Mouse (Mus musculus): Measurements from ENCODE around the gene Zfp53. TPM values are rescaled to one million over a fixed set of nuclear protein-coding genes. Genes with fewer than 3 reads are reported as not detected.
A peak's percentile ranks its signal among the peaks of the same experiment; 100 is the strongest.

Zfp53 gene
- total RNA-seq, 1 experiment from 2014 or later = 40.4 TPM

GRCm38 (mm10) chr17:21516201-21517129, 27.7 kb downstream of the Zfp53 start:
- peak; percentile 62 for ATAC-seq (ENCODE audit: extremely low read depth, insufficient number of reproducible peaks, low FRiP score, poor library complexity, severe bottlenecking)

DNA sequence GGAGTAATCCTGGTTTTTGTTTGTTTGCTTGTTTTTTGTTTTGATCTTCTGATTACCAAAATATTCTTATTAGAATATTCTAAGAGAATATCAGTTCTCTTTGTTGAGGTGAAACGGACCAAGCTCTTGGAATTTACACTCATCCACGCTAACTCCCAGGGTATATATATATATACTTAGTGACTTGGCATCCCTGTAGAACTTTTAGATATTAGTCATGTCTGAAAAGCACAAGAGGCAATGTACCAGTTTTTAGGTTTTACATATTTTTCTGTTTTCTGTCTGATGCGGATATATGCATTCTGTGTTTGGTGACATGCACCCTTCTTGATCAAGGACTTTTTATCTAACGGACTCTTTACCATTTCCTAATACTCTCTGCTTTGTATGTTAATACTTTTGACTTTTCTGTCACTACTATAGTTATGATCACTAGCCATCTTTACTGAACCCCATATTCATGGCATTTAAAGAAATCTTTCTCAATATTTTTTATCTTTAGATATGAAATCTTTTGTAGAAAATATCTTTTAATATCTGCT, 28.4 kb downstream of the Zfp53 start:
- ATAC-seq (ENCODE audit: extremely low read depth, insufficient number of reproducible peaks, low FRiP score, poor library complexity, severe bottlenecking) = no peak

GRCm38 (mm10) chr17:21526270-21526669, 37.5 kb downstream of the Zfp53 start:
- ATAC-seq (ENCODE audit: extremely low read depth, insufficient number of reproducible peaks, low FRiP score, poor library complexity, severe bottlenecking) = no peak

DNA sequence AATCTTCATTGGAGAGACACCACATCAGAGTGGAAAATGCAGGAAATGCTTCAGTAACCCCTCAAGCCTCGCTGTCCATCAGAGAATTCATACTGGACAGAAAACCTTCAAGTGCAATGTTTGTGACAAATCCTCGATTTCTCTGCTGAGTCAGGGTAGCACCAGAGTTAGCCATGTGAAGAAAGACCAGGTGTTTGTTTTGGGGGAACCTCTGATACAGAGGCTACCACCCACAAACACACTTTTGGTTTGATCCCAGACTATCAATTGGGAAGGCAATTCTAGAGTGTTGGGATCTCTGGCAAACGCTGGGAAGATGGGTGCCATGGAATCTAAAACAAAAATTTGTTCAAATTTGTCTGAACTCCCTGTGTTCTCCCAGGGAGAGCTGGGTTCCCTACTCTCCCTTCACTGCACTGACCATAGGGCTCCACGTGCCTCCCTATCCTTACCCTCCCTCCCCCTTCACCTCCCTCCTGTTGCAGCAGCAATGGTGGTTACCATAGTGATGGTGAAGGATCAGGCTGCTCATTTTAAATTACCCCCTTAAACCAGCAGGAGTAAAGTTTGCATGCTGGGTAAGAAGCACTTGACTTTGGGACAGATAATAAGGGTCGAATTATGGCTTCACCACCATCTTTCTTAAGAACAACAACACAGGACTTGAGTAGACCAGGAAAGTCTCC, 42.0 kb downstream of the Zfp53 start:
- no peak for ATAC-seq (ENCODE audit: extremely low read depth, insufficient number of reproducible peaks, low FRiP score, poor library complexity, severe bottlenecking)

DNA sequence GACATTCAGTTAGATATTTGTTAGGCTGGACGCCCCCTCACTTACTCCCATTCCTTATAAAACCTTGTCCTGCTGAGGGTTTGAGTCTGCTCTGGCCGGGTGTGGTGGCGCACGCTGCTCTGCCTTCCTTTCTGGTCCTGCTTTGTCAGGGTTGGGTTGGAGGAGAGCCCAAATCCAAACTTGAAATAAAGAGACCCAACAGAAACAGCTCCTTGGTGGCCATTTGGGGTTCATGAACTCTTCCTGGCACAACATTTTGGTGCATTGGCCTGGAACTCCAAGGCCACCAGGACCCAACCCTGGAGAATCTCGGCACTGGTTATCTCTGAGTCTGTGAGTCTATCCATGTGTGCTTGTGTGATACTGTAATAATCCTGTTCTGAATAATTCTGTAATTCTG, 42.8 kb downstream of the Zfp53 start:
- ATAC-seq (ENCODE audit: extremely low read depth, insufficient number of reproducible peaks, low FRiP score, poor library complexity, severe bottlenecking) = no peak

DNA sequence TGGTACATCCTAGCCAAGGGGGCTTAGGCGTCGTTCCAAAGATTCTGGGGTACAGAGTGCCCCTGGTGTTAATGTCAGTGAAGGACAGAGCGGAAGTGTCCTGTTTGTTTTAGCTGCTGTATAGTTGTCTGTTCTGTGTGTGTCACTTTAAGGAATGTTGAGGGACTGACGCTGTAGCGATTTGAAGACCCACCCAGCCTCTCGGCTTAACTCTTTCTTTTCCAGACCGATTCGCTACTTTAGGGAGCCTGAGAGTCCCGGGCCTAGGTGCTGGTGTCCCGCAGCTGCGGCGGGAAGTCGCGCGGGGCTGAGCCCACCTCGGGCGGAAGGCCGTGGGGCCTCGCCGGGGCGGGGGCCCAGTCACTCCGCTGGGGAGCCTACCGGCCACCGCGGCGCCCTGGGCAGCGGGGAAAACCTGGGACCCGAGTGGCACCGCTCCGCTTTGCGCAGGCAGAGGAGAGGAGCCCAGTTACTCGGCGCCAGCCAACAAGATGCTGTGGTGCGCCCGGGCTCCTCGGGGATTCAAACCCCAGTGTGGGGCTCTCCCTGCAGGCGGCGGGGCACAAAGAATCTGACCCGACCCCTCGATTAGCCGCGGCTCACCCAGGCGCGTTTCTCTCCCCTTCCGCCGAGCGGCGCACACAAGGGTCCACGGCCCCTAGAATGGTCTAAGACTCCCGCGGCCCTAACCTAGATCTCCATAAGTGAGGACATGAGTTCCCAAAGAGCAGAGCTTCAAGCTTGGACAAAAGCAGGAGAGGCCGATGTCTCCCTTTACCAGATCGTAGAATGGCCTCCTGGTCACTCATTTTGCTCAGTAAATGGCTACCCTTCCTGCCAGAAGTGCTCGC, 43.5 kb downstream of the Zfp53 start:
- peak; percentile 42 for ATAC-seq (ENCODE audit: extremely low read depth, insufficient number of reproducible peaks, low FRiP score, poor library complexity, severe bottlenecking)

DNA sequence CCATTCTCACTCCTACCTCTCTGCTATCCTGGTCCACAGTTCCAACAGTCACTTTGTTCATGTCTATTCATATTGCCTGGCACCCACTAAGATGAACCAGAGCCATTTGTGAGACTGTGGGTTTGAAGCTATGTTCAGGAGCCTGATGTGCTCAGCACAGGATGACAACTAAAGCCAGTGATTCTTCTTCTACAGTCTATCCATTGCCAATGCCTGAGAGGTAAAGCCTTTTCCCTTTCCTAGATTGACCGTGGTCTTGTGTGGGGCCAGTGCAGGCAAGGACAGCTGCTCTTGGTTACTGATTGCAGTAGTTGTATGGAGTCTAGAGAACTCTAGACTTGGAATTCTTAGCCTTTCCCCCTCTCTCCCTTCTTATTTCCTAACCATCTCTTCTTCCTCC, 45.2 kb downstream of the Zfp53 start:
- no peak for ATAC-seq (ENCODE audit: extremely low read depth, insufficient number of reproducible peaks, low FRiP score, poor library complexity, severe bottlenecking)

- ATAC-seq (ENCODE audit: extremely low read depth, insufficient number of reproducible peaks, low FRiP score, poor library complexity, severe bottlenecking) = peak; percentile 69
Measured at GRCm38 (mm10) chr17:21534460-21535095, 45.8 kb downstream of the Zfp53 start.

- ATAC-seq (ENCODE audit: extremely low read depth, insufficient number of reproducible peaks, low FRiP score, poor library complexity, severe bottlenecking) = peak; percentile 45
Measured at GRCm38 (mm10) chr17:21535096-21536001, 46.6 kb downstream of the Zfp53 start, which contains the start of gene Zfp52. TSS of gene Zfp52 (plus strand) at chr17:21535539.

DNA sequence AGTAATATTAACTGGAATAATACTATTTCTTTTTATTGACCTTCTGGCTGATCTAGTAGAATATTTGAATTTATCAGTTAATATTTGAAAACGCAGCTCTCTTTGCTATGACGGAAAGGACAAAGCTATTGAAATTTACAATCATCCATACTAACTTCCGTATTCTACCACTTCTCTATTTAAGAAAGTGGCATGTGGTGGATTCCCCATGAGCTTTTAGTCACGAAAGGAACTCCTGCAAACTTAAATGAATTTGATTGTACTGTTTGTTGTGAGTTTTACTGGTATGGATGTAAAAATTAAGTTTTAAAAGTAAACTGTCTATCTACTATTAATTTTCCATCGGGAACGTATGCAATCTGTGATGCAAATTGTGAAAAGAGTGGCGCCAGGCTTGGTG, 47.3 kb downstream of the Zfp53 start:
- 0 out of 2 replicates have a peak, but pooled peaks have one; percentile 21 for ATAC-seq (ENCODE audit: extremely low read depth, insufficient number of reproducible peaks, low FRiP score, poor library complexity, severe bottlenecking)

DNA sequence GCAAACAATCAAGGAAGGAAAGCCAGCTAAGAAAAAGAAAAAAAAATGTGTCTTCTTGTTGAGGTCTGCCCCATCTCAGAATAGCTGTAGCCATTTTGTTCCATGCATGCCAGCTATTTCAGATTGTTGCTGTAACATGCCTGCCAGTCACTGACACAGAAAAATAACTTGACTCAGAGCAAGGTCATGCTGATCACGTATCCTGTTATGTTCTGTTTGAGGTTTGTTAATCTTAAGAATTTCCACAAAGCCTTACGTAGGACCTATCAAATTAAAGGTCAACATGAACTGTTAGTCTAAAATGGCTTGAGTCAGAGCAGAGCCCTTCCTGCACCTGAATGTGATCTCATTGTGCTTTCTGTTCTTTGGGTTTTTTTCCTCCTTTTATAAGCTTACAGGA, 47.9 kb downstream of the Zfp53 start:
- ATAC-seq (ENCODE audit: extremely low read depth, insufficient number of reproducible peaks, low FRiP score, poor library complexity, severe bottlenecking) = no peak

GRCm38 (mm10) chr17:21557831-21558230, 69.0 kb downstream of the Zfp53 start:
- no peak for ATAC-seq (ENCODE audit: extremely low read depth, insufficient number of reproducible peaks, low FRiP score, poor library complexity, severe bottlenecking)

Other genes with a start within 250 kb of the Zfp53 start
- gene Vmn1r235, start 232.6 kb upstream of the Zfp53 start, total RNA-seq (2017) = not detected in 2 replicates
- gene Vmn1r236, start 206.1 kb upstream of the Zfp53 start, total RNA-seq (2017) = 0.12 and 0.37 TPM in 2 replicates
- gene Vmn1r237, start 177.1 kb upstream of the Zfp53 start, total RNA-seq (2017) = not detected in 2 replicates
- gene Zfp677, start 105.2 kb upstream of the Zfp53 start, total RNA-seq (2017) = 13.8 and 16.5 TPM in 2 replicates
- gene Zfp54, start 65.8 kb upstream of the Zfp53 start, total RNA-seq (2017) = 3.8 and 5.6 TPM in 2 replicates
- 19.9 and 22.0 TPM in 2 replicates for gene Zfp51, start 38.6 kb upstream of the Zfp53 start, total RNA-seq (2017)
- 26.4 and 31.0 TPM in 2 replicates for gene Zfp52, start 46.5 kb downstream of the Zfp53 start, total RNA-seq (2017)
- 4.3 and 4.9 TPM in 2 replicates for gene Zfp948, start 78.0 kb downstream of the Zfp53 start, total RNA-seq (2017)
- gene Zfp983, start 161.6 kb downstream of the Zfp53 start, total RNA-seq (2017) = 6.8 and 9.2 TPM in 2 replicates
- 6.8 and 14.7 TPM in 2 replicates for gene Gm10226, start 202.9 kb downstream of the Zfp53 start, total RNA-seq (2017)
- gene Zfp760, start 218.7 kb downstream of the Zfp53 start, total RNA-seq (2017) = 5.0 and 5.7 TPM in 2 replicates
- gene Zfp229, start 241.8 kb downstream of the Zfp53 start, total RNA-seq (2017) = 2.1 and 2.2 TPM in 2 replicates

All from neutrophil, adult 5-6 weeks (primary cell).